Comparison of ENCODE assay signal across 13 mouse cellular contexts in the genomic region with DNA sequence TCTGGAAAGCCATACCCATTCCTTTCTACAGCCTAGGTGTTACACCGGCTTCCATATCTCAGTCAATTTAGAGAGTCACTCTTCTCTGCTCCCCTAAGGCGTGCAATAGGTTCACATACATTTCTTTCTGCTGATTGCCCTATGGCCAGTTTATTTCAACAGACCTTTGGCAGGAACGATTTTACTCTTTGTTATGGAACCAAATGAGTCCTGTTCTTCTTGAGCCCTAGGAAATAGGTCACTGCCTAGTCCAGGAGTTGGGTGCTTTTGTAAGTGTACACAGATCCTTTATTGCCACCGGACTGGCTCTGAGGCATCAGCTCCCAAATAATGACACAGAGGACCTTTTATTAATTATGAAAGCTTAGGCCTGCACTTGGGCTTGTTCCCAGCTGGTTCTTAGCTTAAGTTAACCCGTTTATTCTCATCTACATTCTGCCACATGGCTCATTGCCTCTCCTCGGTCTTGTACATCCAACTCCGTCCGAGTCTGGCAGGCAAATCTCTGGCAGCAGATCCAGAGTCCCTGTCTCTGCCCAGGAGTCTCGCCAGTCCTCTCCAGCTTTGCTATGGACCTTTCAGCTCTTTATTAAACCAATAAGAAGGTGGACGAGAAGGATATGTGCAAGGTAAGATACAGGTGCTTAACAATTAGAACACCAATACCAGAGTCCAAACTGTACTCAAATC.
DNase-seq lines count a peak whose midpoint lies in the region; ATAC-seq and TF ChIP-seq lines count a peak whose summit lies in the region.
"Had no signal": no experiment of that assay in that cellular context is flagged by ENCODE, and none has a peak within 500 bp of the region (broad histone marks: within the 10 kb centered on the region; RNA-seq: fewer than 3 reads in every experiment).

No protein-coding gene starts in this region.

- no peaks in the 10 kb centered on the region for H3K36me3 ChIP-seq in midbrain, postnatal 0 days (ENCODE audit: insufficient read depth, low read length)
- H3K36me3 ChIP-seq in midbrain, embryonic 10.5 days = no peaks in the 10 kb centered on the region
- H3K36me3 ChIP-seq in thymus, adult 2 months (ENCODE audit: control insufficient read depth, insufficient read depth, low read length) = no peaks in the 10 kb centered on the region
- H3K36me3 ChIP-seq: forebrain, embryonic 15.5 days; hindbrain, embryonic 10.5 days; kidney, embryonic 15.5 days; lung, embryonic 15.5 days had no signal

- DNase-seq in cerebellum, adult 11 months = peak; percentile 4
- peak; percentile 25 for DNase-seq in midbrain, postnatal 0 days (ENCODE audit: low spot score)
- no peak for DNase-seq in midbrain, embryonic 10.5 days (ENCODE audit: low spot score)
- DNase-seq in cerebellum, postnatal 10 days = peak; percentile 61 to 71
- peak; percentile 27 for DNase-seq in retina, postnatal 1 day
- DNase-seq in urinary bladder, postnatal 14 days (ENCODE audit: low spot score) = no peak
- DNase-seq in thymus, adult 2 months = no peak
- DNase-seq: adrenal gland, postnatal 25 days had no signal

- no peaks in the 10 kb centered on the region for H3K27me3 ChIP-seq in midbrain, postnatal 0 days (ENCODE audit: insufficient read depth, low read length)
- H3K27me3 ChIP-seq in midbrain, embryonic 10.5 days (ENCODE audit: low read depth, poor library complexity, severe bottlenecking) = no peaks in the 10 kb centered on the region
- no peaks in the 10 kb centered on the region for H3K27me3 ChIP-seq in thymus, adult 2 months (ENCODE audit: control insufficient read depth, insufficient read depth, low read length)
- H3K27me3 ChIP-seq: forebrain, embryonic 15.5 days; kidney, embryonic 15.5 days; lung, embryonic 15.5 days had no signal

- no peaks in the 10 kb centered on the region for H3K4me1 ChIP-seq in midbrain, postnatal 0 days (ENCODE audit: insufficient read depth, low read length)
- H3K4me1 ChIP-seq in midbrain, embryonic 10.5 days = no peaks in the 10 kb centered on the region
- H3K4me1 ChIP-seq in thymus, adult 2 months (replicated peaks; ENCODE audit: control insufficient read depth, insufficient read depth, low read length) = no peaks in the 10 kb centered on the region
- H3K4me1 ChIP-seq: forebrain, embryonic 15.5 days; hindbrain, embryonic 10.5 days; kidney, embryonic 15.5 days; lung, embryonic 15.5 days had no signal

- no peak overlapping the region for H3K27ac ChIP-seq in midbrain, postnatal 0 days (ENCODE audit: low read depth, low read length)
- no peak overlapping the region for H3K27ac ChIP-seq in midbrain, embryonic 10.5 days (replicated peaks)
- H3K27ac ChIP-seq in thymus, adult 2 months (ENCODE audit: control insufficient read depth, insufficient read depth, low read length) = no peak overlapping the region
- H3K27ac ChIP-seq: forebrain, embryonic 15.5 days; hindbrain, embryonic 10.5 days; kidney, embryonic 15.5 days; lung, embryonic 15.5 days had no signal

- H3K9me3 ChIP-seq in midbrain, postnatal 0 days (ENCODE audit: low read length) = no peaks in the 10 kb centered on the region
- H3K9me3 ChIP-seq in midbrain, embryonic 10.5 days (replicated peaks) = no peaks in the 10 kb centered on the region
- H3K9me3 ChIP-seq: forebrain, embryonic 15.5 days; kidney, embryonic 15.5 days; lung, embryonic 15.5 days had no signal

- H3K4me2 ChIP-seq in midbrain, postnatal 0 days (ENCODE audit: low read depth, low read length, poor library complexity, severe bottlenecking) = no peak overlapping the region
- H3K4me2 ChIP-seq: forebrain, embryonic 15.5 days; kidney, embryonic 15.5 days; lung, embryonic 15.5 days had no signal

- 73% methylated on average over 10 of the region's 10 CpGs for WGBS in midbrain, postnatal 0 days
- WGBS in midbrain, embryonic 10.5 days = 91% methylated on average over 10 of the region's 10 CpGs
- WGBS in thymus, adult 2 months = 91% methylated on average over 10 of the region's 10 CpGs

- no peak for TF ChIP-seq CTCF in midbrain, postnatal 0 days (IDR thresholded peaks at IDR 0.05)
- TF ChIP-seq CTCF in thymus, adult 2 months (IDR thresholded peaks at IDR 0.05; ENCODE audit: borderline replicate concordance, control insufficient read depth, extremely low read depth, insufficient read depth, low read length, poor library complexity) = no peak

- no peak overlapping the region for H3K4me3 ChIP-seq in midbrain, postnatal 0 days (ENCODE audit: low read depth, low read length)
- H3K4me3 ChIP-seq in midbrain, embryonic 10.5 days = no peak overlapping the region
- no peak overlapping the region for H3K4me3 ChIP-seq in thymus, adult 2 months (ENCODE audit: control insufficient read depth, insufficient read depth, low read length)
- H3K4me3 ChIP-seq: forebrain, embryonic 15.5 days; hindbrain, embryonic 10.5 days; kidney, embryonic 15.5 days; lung, embryonic 15.5 days had no signal

- no peak; the same call in 1 of the 2 replicates for ATAC-seq in cerebellum, adult (ENCODE audit: insufficient number of reproducible peaks, low FRiP score, low TSS enrichment)
- ATAC-seq in midbrain, postnatal 0 days (ENCODE audit: low FRiP score) = no peak
- ATAC-seq: forebrain, embryonic 15.5 days had no signal

- TF ChIP-seq POLR2A in thymus, adult 2 months (IDR thresholded peaks at IDR 0.05; ENCODE audit: control insufficient read depth, extremely low read depth, insufficient read depth, low read length, poor library complexity) = no peak

- H3K9ac ChIP-seq in midbrain, postnatal 0 days (replicated peaks; ENCODE audit: low read length, poor library complexity, severe bottlenecking) = no peak overlapping the region
- H3K9ac ChIP-seq: forebrain, embryonic 15.5 days; kidney, embryonic 15.5 days; lung, embryonic 15.5 days had no signal

Comparison
In these comparisons a context has a peak if more than half of its experiments do, and no peak if none do; other contexts are left out.
1. DNase-seq: peak in cerebellum, adult 11 months (single experiment), midbrain, postnatal 0 days (single experiment), cerebellum, postnatal 10 days (2 of 2) and retina, postnatal 1 day (single experiment); none in midbrain, embryonic 10.5 days (single experiment), urinary bladder, postnatal 14 days (single experiment) and thymus, adult 2 months (single experiment).